Mouse (Mus musculus): ENCODE measurements at regions not wholly inside any gene's neighbourhood (a gene's known extent, or its start where the extent isn't known, plus 50 kb on each side); places are given as distances from the start of the nearest gene placed in this dataset.

- no peaks in the 10 kb centered on the region for H3K4me1 ChIP-seq (replicated peaks; ENCODE audit: control insufficient read depth, insufficient read depth, low read length)
- H3K27ac ChIP-seq: no peak overlapping the region
- DNase-seq (ENCODE audit: low spot score) (no peak), ATAC-seq (ENCODE audit: low FRiP score) (no peak)
- no peak overlapping the region for H3K4me2 ChIP-seq (replicated peaks)
- no peak overlapping the region for H3K9ac ChIP-seq
- WGBS: 76% methylated on average over 9 of the region's 9 CpGs
- H3K4me3 ChIP-seq (replicated peaks; ENCODE audit: low read length): no peak overlapping the region
- no peaks in the 10 kb centered on the region for H3K9me3 ChIP-seq (ENCODE audit: control insufficient read depth, low read length)
- no peaks in the 10 kb centered on the region for H3K36me3 ChIP-seq (replicated peaks; ENCODE audit: control insufficient read depth, insufficient read depth)
- H3K27me3 ChIP-seq (ENCODE audit: control insufficient read depth, insufficient read depth, low read length): no peaks in the 10 kb centered on the region
These were observed 60.3 kb upstream of the Wnt4 start for GRCm38 (mm10) chr4:137216908-137217497.

DNA sequence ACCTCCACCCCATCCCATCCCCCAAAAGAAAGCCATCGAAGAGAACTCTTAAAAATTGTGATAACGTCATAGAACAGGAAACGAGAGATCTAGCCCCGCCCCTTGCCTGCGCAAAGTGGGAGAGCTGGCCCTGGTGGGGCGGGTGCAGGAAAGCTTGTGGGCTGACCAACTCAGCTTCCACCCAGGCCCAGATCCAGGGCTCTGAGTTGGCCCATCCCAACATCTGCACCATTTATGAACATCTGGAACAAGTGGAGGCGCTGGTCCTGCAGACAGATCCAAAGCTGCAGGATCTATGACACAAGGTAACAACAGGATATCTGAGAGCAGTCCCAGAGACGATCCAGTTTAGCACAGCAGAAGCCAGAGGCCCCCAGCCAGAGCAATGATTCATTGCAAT lies 62.7 kb upstream of the Wnt4 start:
- DNase-seq (ENCODE audit: low spot score) (no peak), ATAC-seq (ENCODE audit: low FRiP score) (no peak)
- Histone ChIP-seq H3K36me3 (replicated peaks; ENCODE audit: control insufficient read depth, insufficient read depth) (no peaks in the 10 kb centered on the region), H3K27me3 (ENCODE audit: control insufficient read depth, insufficient read depth, low read length) (no peaks in the 10 kb centered on the region), H3K9ac (no peak overlapping the region), H3K27ac (no peak overlapping the region), H3K4me1 (replicated peaks; ENCODE audit: control insufficient read depth, insufficient read depth, low read length) (no peaks in the 10 kb centered on the region), H3K9me3 (ENCODE audit: control insufficient read depth, low read length) (no peaks in the 10 kb centered on the region), H3K4me3 (replicated peaks; ENCODE audit: low read length) (no peak overlapping the region), H3K4me2 (replicated peaks) (no peak overlapping the region)
- WGBS: 89% methylated on average over 8 of the region's 8 CpGs

GRCm38 (mm10) chr4:137212846-137213245 lies 64.4 kb upstream of the Wnt4 start:
- no peak for ATAC-seq (ENCODE audit: low FRiP score)
- no peak for DNase-seq (ENCODE audit: low spot score)
- H3K27ac ChIP-seq: no peak overlapping the region
- no peak overlapping the region for H3K9ac ChIP-seq
- H3K36me3 ChIP-seq (replicated peaks; ENCODE audit: control insufficient read depth, insufficient read depth): no peaks in the 10 kb centered on the region
- no peak overlapping the region for H3K4me2 ChIP-seq (replicated peaks)
- no peaks in the 10 kb centered on the region for H3K27me3 ChIP-seq (ENCODE audit: control insufficient read depth, insufficient read depth, low read length)
- H3K4me3 ChIP-seq (replicated peaks; ENCODE audit: low read length): no peak overlapping the region
- WGBS: 83% methylated on average over 9 of the region's 9 CpGs
- H3K4me1 ChIP-seq (replicated peaks; ENCODE audit: control insufficient read depth, insufficient read depth, low read length): no peaks in the 10 kb centered on the region
- no peaks in the 10 kb centered on the region for H3K9me3 ChIP-seq (ENCODE audit: control insufficient read depth, low read length)

DNA sequence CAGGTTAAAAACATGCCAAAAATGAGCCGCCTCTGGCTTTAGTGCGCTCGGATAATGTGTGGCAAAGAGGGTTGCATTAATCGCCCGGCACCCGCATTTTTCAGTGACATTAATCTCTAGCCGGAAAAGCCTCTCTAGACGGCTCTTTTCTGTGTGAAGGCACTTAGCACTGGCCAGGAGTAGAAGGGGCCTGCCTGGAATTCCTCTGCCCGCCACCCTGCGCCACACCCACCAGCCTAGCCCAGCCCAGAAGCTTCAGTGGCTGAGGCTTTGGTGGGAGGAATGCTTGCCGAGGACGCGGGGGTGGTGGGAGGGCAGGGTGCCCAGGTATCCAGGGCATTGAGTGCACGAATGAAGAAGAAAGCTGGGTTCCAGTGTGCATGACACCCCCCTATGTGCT lies 65.2 kb upstream of the Wnt4 start:
- DNase-seq (ENCODE audit: low spot score) (no peak), ATAC-seq (ENCODE audit: low FRiP score) (no peak)
- no peak overlapping the region for H3K4me2 ChIP-seq (replicated peaks)
- no peak overlapping the region for H3K27ac ChIP-seq
- H3K27me3 ChIP-seq (ENCODE audit: control insufficient read depth, insufficient read depth, low read length): no peaks in the 10 kb centered on the region
- WGBS: 56% methylated on average over 14 of the region's 14 CpGs
- H3K4me1 ChIP-seq (replicated peaks; ENCODE audit: control insufficient read depth, insufficient read depth, low read length): no peaks in the 10 kb centered on the region
- H3K36me3 ChIP-seq (replicated peaks; ENCODE audit: control insufficient read depth, insufficient read depth): no peaks in the 10 kb centered on the region
- no peaks in the 10 kb centered on the region for H3K9me3 ChIP-seq (ENCODE audit: control insufficient read depth, low read length)
- H3K9ac ChIP-seq: no peak overlapping the region
- no peak overlapping the region for H3K4me3 ChIP-seq (replicated peaks; ENCODE audit: low read length)

DNA sequence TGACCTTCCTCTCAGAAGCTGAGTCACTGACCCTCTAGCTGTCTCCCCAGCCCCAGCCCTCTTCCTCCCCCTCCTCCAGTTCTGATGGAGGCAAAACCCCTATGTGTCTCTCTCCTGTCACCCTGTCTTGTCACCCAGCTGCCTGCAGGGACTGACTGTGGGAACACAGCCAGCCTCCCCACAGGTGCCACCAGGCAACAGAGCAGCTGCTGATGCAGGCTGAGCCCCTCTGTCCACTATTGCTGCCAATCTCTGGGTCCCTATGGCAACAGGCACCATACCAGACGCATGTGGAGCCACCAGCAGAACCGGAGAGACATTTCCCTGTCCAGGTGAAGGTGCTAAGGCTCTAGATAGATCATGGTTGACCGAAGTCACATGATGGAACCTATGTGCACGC lies 66.0 kb upstream of the Wnt4 start:
- DNase-seq (ENCODE audit: low spot score) (no peak), ATAC-seq (ENCODE audit: low FRiP score) (no peak)
- H3K9me3 ChIP-seq (ENCODE audit: control insufficient read depth, low read length): no peaks in the 10 kb centered on the region
- H3K27me3 ChIP-seq (ENCODE audit: control insufficient read depth, insufficient read depth, low read length): no peaks in the 10 kb centered on the region
- no peak overlapping the region for H3K4me2 ChIP-seq (replicated peaks)
- H3K36me3 ChIP-seq (replicated peaks; ENCODE audit: control insufficient read depth, insufficient read depth): no peaks in the 10 kb centered on the region
- no peaks in the 10 kb centered on the region for H3K4me1 ChIP-seq (replicated peaks; ENCODE audit: control insufficient read depth, insufficient read depth, low read length)
- no peak overlapping the region for H3K4me3 ChIP-seq (replicated peaks; ENCODE audit: low read length)
- no peak overlapping the region for H3K27ac ChIP-seq
- WGBS: 71% methylated on average over 4 of the region's 4 CpGs
- H3K9ac ChIP-seq: no peak overlapping the region

GRCm38 (mm10) chr4:137210525-137210924 lies 66.8 kb upstream of the Wnt4 start:
- ATAC-seq (ENCODE audit: low FRiP score): no peak
- Histone ChIP-seq H3K27ac (no peak overlapping the region), H3K4me2 (replicated peaks) (no peak overlapping the region), H3K36me3 (replicated peaks; ENCODE audit: control insufficient read depth, insufficient read depth) (no peaks in the 10 kb centered on the region), H3K4me3 (replicated peaks; ENCODE audit: low read length) (no peak overlapping the region), H3K9me3 (ENCODE audit: control insufficient read depth, low read length) (no peaks in the 10 kb centered on the region), H3K4me1 (replicated peaks; ENCODE audit: control insufficient read depth, insufficient read depth, low read length) (no peaks in the 10 kb centered on the region), H3K9ac (no peak overlapping the region), H3K27me3 (ENCODE audit: control insufficient read depth, insufficient read depth, low read length) (no peaks in the 10 kb centered on the region)
- no peak for DNase-seq (ENCODE audit: low spot score)
- WGBS: 93% methylated on average over 4 of the region's 4 CpGs

DNA sequence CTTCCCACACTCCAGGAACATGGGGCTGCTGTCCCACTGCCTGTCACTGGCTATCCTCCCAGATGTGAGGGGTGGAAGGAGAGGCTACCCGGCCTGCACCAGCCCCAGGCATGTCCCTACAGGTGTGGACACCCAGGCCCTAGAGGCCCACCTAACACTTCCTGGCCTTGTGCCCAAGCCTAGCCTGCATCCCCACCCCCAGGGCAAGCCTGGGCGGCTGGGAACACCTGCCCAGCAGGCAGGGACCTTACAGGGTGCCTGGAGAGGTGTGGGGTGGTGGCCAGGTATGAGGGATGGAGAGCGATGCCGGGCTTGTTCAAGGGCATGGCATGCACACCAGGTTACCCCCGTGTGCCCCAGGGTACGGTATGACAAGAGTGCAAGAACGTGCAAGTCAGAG lies 76.3 kb upstream of the Wnt4 start:
- ATAC-seq (ENCODE audit: low FRiP score) (no peak), DNase-seq (ENCODE audit: low spot score) (no peak)
- Histone ChIP-seq H3K27ac (no peak overlapping the region), H3K4me3 (replicated peaks; ENCODE audit: low read length) (no peak overlapping the region), H3K36me3 (replicated peaks; ENCODE audit: control insufficient read depth, insufficient read depth) (no peaks in the 10 kb centered on the region), H3K4me2 (replicated peaks) (no peak overlapping the region), H3K4me1 (replicated peaks; ENCODE audit: control insufficient read depth, insufficient read depth, low read length) (no peaks in the 10 kb centered on the region), H3K9me3 (ENCODE audit: control insufficient read depth, low read length) (no peaks in the 10 kb centered on the region), H3K27me3 (ENCODE audit: control insufficient read depth, insufficient read depth, low read length) (no peaks in the 10 kb centered on the region), H3K9ac (no peak overlapping the region)
- WGBS: 86% methylated on average over 7 of the region's 7 CpGs

GRCm38 (mm10) chr4:137200426-137200825 lies 76.9 kb upstream of the Wnt4 start:
- Histone ChIP-seq H3K27me3 (ENCODE audit: control insufficient read depth, insufficient read depth, low read length) (no peaks in the 10 kb centered on the region), H3K4me3 (replicated peaks; ENCODE audit: low read length) (no peak overlapping the region), H3K27ac (no peak overlapping the region), H3K9me3 (ENCODE audit: control insufficient read depth, low read length) (no peaks in the 10 kb centered on the region), H3K4me2 (replicated peaks) (no peak overlapping the region), H3K9ac (no peak overlapping the region), H3K4me1 (replicated peaks; ENCODE audit: control insufficient read depth, insufficient read depth, low read length) (no peaks in the 10 kb centered on the region), H3K36me3 (replicated peaks; ENCODE audit: control insufficient read depth, insufficient read depth) (no peaks in the 10 kb centered on the region)
- no peak for DNase-seq (ENCODE audit: low spot score)
- WGBS: 50% methylated on average over 9 of the region's 9 CpGs
- ATAC-seq (ENCODE audit: low FRiP score): no peak

DNA sequence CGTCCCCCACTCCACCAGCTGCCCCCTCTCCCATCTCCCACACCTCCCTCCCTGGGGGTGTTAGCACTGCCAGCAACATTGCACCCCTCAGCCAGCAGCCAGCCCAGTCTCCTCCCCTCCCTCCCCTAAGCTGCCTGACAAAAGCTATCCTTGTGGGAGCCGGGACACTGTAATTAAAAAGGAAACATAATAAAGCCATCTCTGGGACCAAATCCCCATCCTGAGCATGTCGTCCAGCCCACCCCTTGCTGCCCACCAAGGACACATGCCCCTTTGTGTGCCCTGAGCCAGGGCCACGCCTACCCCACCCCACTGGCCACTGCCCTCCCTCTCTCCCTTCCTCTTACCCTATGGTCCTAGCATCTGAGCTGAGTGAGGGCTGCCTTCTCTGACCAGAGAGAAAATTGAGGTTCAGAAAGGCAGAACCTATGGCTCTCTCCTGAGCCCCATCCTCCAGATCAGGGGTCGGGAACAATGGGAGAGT lies 80.8 kb upstream of the Wnt4 start:
- H3K9me3 ChIP-seq (ENCODE audit: control insufficient read depth, low read length): no peaks in the 10 kb centered on the region
- H3K27me3 ChIP-seq (ENCODE audit: control insufficient read depth, insufficient read depth, low read length): no peaks in the 10 kb centered on the region
- 35% methylated on average over 5 of the region's 5 CpGs for WGBS
- H3K4me2 ChIP-seq (replicated peaks): no peak overlapping the region
- no peak overlapping the region for H3K4me3 ChIP-seq (replicated peaks; ENCODE audit: low read length)
- no peak overlapping the region for H3K9ac ChIP-seq
- DNase-seq (ENCODE audit: low spot score) (no peak), ATAC-seq (ENCODE audit: low FRiP score) (no peak)
- H3K4me1 ChIP-seq (replicated peaks; ENCODE audit: control insufficient read depth, insufficient read depth, low read length): no peaks in the 10 kb centered on the region
- H3K36me3 ChIP-seq (replicated peaks; ENCODE audit: control insufficient read depth, insufficient read depth): no peaks in the 10 kb centered on the region
- H3K27ac ChIP-seq: no peak overlapping the region

GRCm38 (mm10) chr4:137194106-137194505 lies 83.2 kb upstream of the Wnt4 start:
- DNase-seq (ENCODE audit: low spot score): no peak
- no peak overlapping the region for H3K27ac ChIP-seq
- H3K4me2 ChIP-seq (replicated peaks): no peak overlapping the region
- H3K27me3 ChIP-seq (ENCODE audit: control insufficient read depth, insufficient read depth, low read length): no peaks in the 10 kb centered on the region
- no peaks in the 10 kb centered on the region for H3K4me1 ChIP-seq (replicated peaks; ENCODE audit: control insufficient read depth, insufficient read depth, low read length)
- no peaks in the 10 kb centered on the region for H3K36me3 ChIP-seq (replicated peaks; ENCODE audit: control insufficient read depth, insufficient read depth)
- no peak overlapping the region for H3K4me3 ChIP-seq (replicated peaks; ENCODE audit: low read length)
- WGBS: 84% methylated on average over 11 of the region's 11 CpGs
- no peak overlapping the region for H3K9ac ChIP-seq
- ATAC-seq (ENCODE audit: low FRiP score): no peak
- H3K9me3 ChIP-seq (ENCODE audit: control insufficient read depth, low read length): no peaks in the 10 kb centered on the region
